Mouse (Mus musculus): ENCODE data around the gene Ffar3. TPM values are rescaled to one million over a fixed set of nuclear protein-coding genes. Genes with fewer than 3 reads are reported as not detected.

Gene Ffar3
- not detected in 2 replicates for polyA plus RNA-seq (2012; rRNA removed)

DNA sequence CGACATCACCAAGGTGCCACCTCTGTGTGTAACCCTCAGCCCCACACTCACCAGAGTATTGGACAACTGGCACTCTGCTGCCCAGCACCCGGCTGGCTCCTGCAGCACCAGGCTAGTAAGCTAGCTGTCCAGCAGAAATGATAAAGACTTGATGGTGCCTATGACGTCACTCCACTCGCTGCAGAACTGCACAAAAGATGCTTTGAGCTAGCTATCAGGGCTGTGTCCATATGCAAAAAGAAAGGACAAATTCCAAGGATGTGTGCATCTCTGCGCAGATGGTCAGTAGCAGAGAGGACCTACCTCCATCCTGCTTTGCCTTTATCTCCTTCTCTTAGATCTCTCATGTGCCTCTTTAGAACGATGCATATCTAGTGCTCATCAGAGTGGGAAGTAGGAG, at the start of gene Ffar3:
Gene Ffar3, minus strand, starts transcription at position 101 of the 400 bp plus-strand sequence.

GRCm38 (mm10) chr7:30880176-30880575, 24.2 kb upstream of the Ffar3 start, which contains the start of gene Cd22:
Cd22 (minus strand) TSS chr7:30880342.

GRCm38 (mm10) chr7:30861464-30861863, 5.5 kb upstream of the Ffar3 start, which contains the start of gene Ffar1:
Ffar1 (minus strand) TSS chr7:30861564.

DNA sequence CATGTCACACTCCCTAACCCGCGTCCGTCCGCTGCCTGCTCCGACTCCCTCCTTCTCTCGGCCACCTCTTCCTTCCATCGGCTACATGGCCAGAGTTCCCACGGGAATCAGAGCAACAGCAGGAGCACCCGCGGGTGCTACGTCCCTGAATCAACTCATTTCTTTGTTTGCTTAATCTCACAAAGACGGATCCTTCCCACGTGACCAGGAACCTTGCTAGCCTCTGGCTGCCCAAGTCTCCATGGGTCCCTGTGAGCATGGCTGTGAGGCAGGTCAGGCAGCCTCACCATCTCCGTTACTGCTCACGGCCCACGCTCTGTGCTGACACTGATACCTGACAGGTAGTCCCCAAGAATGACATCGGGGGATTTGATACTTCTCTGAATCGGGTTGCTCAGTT, 32.3 kb downstream of the Ffar3 start, which contains the start of gene Ffar2:
Gene Ffar2, minus strand, starts transcription at position 101 of the 400 bp plus-strand sequence.

Other genes starting within 250 kb of the Ffar3 start
- gene Upk1a, start 243.3 kb downstream of the Ffar3 start, polyA plus RNA-seq (2012; rRNA removed) = 174 and 233 TPM in 2 replicates
- 216 and 385 TPM in 2 replicates for gene Cox6b1, start 230.0 kb downstream of the Ffar3 start, polyA plus RNA-seq (2012; rRNA removed)
- not detected in 2 replicates for gene Etv2, start 220.3 kb downstream of the Ffar3 start, polyA plus RNA-seq (2012; rRNA removed)
- gene Rbm42, start 205.9 kb downstream of the Ffar3 start, polyA plus RNA-seq (2012; rRNA removed) = 104 and 110 TPM in 2 replicates
- gene Haus5, start 191.2 kb downstream of the Ffar3 start, polyA plus RNA-seq (2012; rRNA removed) = 17.8 and 20.4 TPM in 2 replicates
- not detected in 2 replicates for gene Pmis2, start 184.6 kb downstream of the Ffar3 start, polyA plus RNA-seq (2012; rRNA removed)
- gene 2200002J24Rik, start 157.3 kb downstream of the Ffar3 start, polyA plus RNA-seq (2012; rRNA removed) = 1.6 and 4.1 TPM in 2 replicates
- gene Atp4a, start 144.0 kb downstream of the Ffar3 start, polyA plus RNA-seq (2012; rRNA removed) = 1.9 and 3.4 TPM in 2 replicates
- 293 and 358 TPM in 2 replicates for gene Tmem147, start 126.6 kb downstream of the Ffar3 start, polyA plus RNA-seq (2012; rRNA removed)
- not detected in 2 replicates for gene Gapdhs, start 112.5 kb downstream of the Ffar3 start, polyA plus RNA-seq (2012; rRNA removed)
- gene Sbsn, start 104.7 kb downstream of the Ffar3 start, polyA plus RNA-seq (2012; rRNA removed) = 7.5 and 9.7 TPM in 2 replicates
- gene Dmkn, start 92.4 kb downstream of the Ffar3 start, polyA plus RNA-seq (2012; rRNA removed) = 36.0 and 40.0 TPM in 2 replicates
- not detected in 2 replicates for gene Krtdap, start 68.3 kb downstream of the Ffar3 start, polyA plus RNA-seq (2012; rRNA removed)
- 5.7 and 6.9 TPM in 2 replicates for gene Ffar2, start 32.4 kb downstream of the Ffar3 start, polyA plus RNA-seq (2012; rRNA removed)
- gene Ffar1, start 5.4 kb upstream of the Ffar3 start, polyA plus RNA-seq (2012; rRNA removed) = 0.02 and 0.07 TPM in 2 replicates
- 1.4 and 1.6 TPM in 2 replicates for gene Cd22, start 24.2 kb upstream of the Ffar3 start, polyA plus RNA-seq (2012; rRNA removed)
- gene Mag, start 58.7 kb upstream of the Ffar3 start, polyA plus RNA-seq (2012; rRNA removed) = 0.99 and 1.1 TPM in 2 replicates
- 3.6 and 6.3 TPM in 2 replicates for gene Hamp2, start 68.5 kb upstream of the Ffar3 start, polyA plus RNA-seq (2012; rRNA removed)
- 2.3 and 5.6 TPM in 2 replicates for gene Hamp, start 87.9 kb upstream of the Ffar3 start, polyA plus RNA-seq (2012; rRNA removed)
- gene Usf2, start 100.6 kb upstream of the Ffar3 start, polyA plus RNA-seq (2012; rRNA removed) = 245 and 388 TPM in 2 replicates
- gene Lsr, start 117.3 kb upstream of the Ffar3 start, polyA plus RNA-seq (2012; rRNA removed) = 139 and 178 TPM in 2 replicates
- gene Fam187b, start 117.6 kb upstream of the Ffar3 start, polyA plus RNA-seq (2012; rRNA removed) = 3.3 and 3.7 TPM in 2 replicates
- 45.3 and 62.0 TPM in 2 replicates for gene Fxyd5, start 186.3 kb upstream of the Ffar3 start, polyA plus RNA-seq (2012; rRNA removed)
- 10.8 and 13.2 TPM in 2 replicates for gene Fxyd7, start 195.3 kb upstream of the Ffar3 start, polyA plus RNA-seq (2012; rRNA removed)
- 373 and 445 TPM in 2 replicates for gene Fxyd1, start 201.0 kb upstream of the Ffar3 start, polyA plus RNA-seq (2012; rRNA removed)
- gene Lgi4, start 203.2 kb upstream of the Ffar3 start, polyA plus RNA-seq (2012; rRNA removed) = 5.8 and 6.0 TPM in 2 replicates
- gene Fxyd3, start 220.5 kb upstream of the Ffar3 start, polyA plus RNA-seq (2012; rRNA removed) = 28.6 and 41.3 TPM in 2 replicates

Measured in ovary, adult 2 months (tissue).